Mouse (Mus musculus) skeletal muscle tissue, adult 2 months (tissue): Measurements from ENCODE around the gene Mob3a.

Experiments used
- DNase-seq: peaks from one replicate; pipeline ENCODE4 v3.0.0-alpha.2; 2012; ENCODE audit warnings: low read depth, low spot score

Mob3a gene

GRCm38 (mm10) chr10:80701721-80702535 lies at the start of gene Mob3a, which contains the start of gene Izumo4:
Gene Mob3a, minus strand, starts transcription at chr10:80701977.
Gene Izumo4, plus strand, starts transcription at chr10:80702184.
- DNase-seq: peak; percentile 100

- peak; percentile 95 for DNase-seq
Observed at GRCm38 (mm10) chr10:80751188-80751832, 49.5 kb upstream of the Mob3a start.

- DNase-seq: peak; percentile 59
Observed at GRCm38 (mm10) chr10:80748609-80749008, 46.8 kb upstream of the Mob3a start.

GRCm38 (mm10) chr10:80747410-80747809 lies 45.6 kb upstream of the Mob3a start:
- DNase-seq: peak; percentile 83

GRCm38 (mm10) chr10:80744262-80744661 lies 42.5 kb upstream of the Mob3a start:
- no peak for DNase-seq

GRCm38 (mm10) chr10:80742180-80742978 lies 40.6 kb upstream of the Mob3a start, which contains the start of gene Ap3d1:
Gene Ap3d1, minus strand, starts transcription at chr10:80742264.
- peak; percentile 100 for DNase-seq

- no peak for DNase-seq
Observed at GRCm38 (mm10) chr10:80741634-80742179, 39.9 kb upstream of the Mob3a start.

- peak; percentile 27 for DNase-seq
Observed at GRCm38 (mm10) chr10:80741146-80741545, 39.4 kb upstream of the Mob3a start.

- DNase-seq: no peak
Observed at GRCm38 (mm10) chr10:80738657-80739056, 36.9 kb upstream of the Mob3a start.

- no peak for DNase-seq
Observed at GRCm38 (mm10) chr10:80736731-80737130, 35.0 kb upstream of the Mob3a start.

GRCm38 (mm10) chr10:80732611-80733101 lies 30.9 kb upstream of the Mob3a start:
- DNase-seq: peak; percentile 40

- DNase-seq: no peak
Observed at GRCm38 (mm10) chr10:80727369-80728127, 25.8 kb upstream of the Mob3a start.

- no peak for DNase-seq
Observed at GRCm38 (mm10) chr10:80717281-80717680, 15.5 kb upstream of the Mob3a start.

- DNase-seq: no peak
Observed at GRCm38 (mm10) chr10:80710834-80711233, 9.1 kb upstream of the Mob3a start.

- no peak for DNase-seq
Observed at GRCm38 (mm10) chr10:80705479-80705878, 3.7 kb upstream of the Mob3a start.

- DNase-seq: no peak
Observed at GRCm38 (mm10) chr10:80705033-80705432, 3.3 kb upstream of the Mob3a start.

GRCm38 (mm10) chr10:80704418-80704817 lies 2.6 kb upstream of the Mob3a start:
- no peak for DNase-seq

- DNase-seq: no peak
Observed at GRCm38 (mm10) chr10:80703643-80704042, 1.9 kb upstream of the Mob3a start.

- DNase-seq: peak; percentile 90
Observed at GRCm38 (mm10) chr10:80702536-80703390, 986 bp upstream of the Mob3a start.

GRCm38 (mm10) chr10:80700732-80701131 lies 1.0 kb downstream of the Mob3a start:
- DNase-seq: no peak
